Mouse (Mus musculus): ENCODE results near the gene Srgap3.

DNA sequence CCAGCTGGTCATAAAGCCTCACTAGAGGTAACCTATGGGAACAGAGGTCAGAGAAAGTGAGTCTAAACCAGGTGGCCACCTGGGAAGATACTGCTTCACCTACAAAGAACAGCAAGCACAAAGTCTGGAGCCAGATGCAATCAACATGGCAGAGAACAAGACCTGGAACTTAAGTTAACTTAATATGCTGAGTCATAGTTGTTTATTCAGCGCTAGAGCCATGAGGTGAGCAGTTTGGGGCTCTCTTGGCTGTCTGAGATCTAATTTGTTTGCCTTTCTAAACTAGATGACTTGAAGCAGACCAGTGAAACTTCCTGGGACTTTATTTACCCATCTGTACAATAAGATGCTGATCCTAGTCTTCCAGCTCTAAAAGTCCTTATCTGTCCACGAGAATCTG lies 263.0 kb downstream of the Srgap3 start:
- TF ChIP-seq CTCF (IDR thresholded peaks at IDR 0.05; ENCODE audit: borderline replicate concordance, insufficient read depth, low read length) (no peak), POLR2A (IDR thresholded peaks at IDR 0.05; ENCODE audit: low read depth, low read length) (no peak)

Data from embryonic fibroblast, embryonic 13.5 days (primary cell).